Mouse (Mus musculus): ENCODE results near the gene Slc9a8. TPM values are rescaled to one million over a fixed set of nuclear protein-coding genes. Genes with fewer than 3 reads are reported as not detected.
A peak's percentile ranks its signal among the peaks of the same experiment; 100 is the strongest.

Slc9a8 gene
- polyA plus RNA-seq, 1 experiment from 2014 or later = 14.9 TPM

DNA sequence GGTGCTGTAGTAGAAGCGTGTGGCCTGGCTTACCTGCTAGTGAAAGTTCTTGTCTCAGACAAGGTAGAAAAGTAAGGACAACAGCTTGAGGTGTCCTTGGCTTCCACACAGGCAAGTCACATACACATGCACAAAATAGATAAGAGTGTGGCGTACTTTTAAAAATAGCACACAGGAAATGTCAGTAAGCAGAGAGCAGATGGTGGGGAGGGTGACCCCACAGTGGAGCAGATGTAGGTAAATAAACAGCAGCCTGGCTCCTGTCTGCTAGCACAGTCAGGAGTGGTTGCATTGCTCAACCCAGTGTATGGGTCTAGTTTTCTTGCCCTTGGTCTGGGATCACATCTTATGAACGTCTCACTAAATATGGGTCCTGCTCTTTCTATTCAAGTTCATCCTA, 89.0 kb downstream of the Slc9a8 start:
- Histone ChIP-seq H3K36me3 (ENCODE audit: control insufficient read depth, insufficient read depth) (peaks cover 75% of the 10 kb centered on the region), H3K27me3 (replicated peaks; ENCODE audit: control insufficient read depth, insufficient read depth, low read length) (no peaks in the 10 kb centered on the region), H3K9ac (ENCODE audit: low read depth, low read length) (no peak overlapping the region), H3K4me3 (ENCODE audit: low read depth, low read length) (no peak overlapping the region), H3K9me3 (ENCODE audit: control insufficient read depth) (no peaks in the 10 kb centered on the region), H3K4me1 (replicated peaks; ENCODE audit: control insufficient read depth, insufficient read depth, low read length) (no peaks in the 10 kb centered on the region), H3K27ac (ENCODE audit: low read depth, low read length) (no peak overlapping the region), H3K4me2 (replicated peaks; ENCODE audit: low read depth) (no peak overlapping the region)
- no peak for TF ChIP-seq CTCF (IDR thresholded peaks at IDR 0.05; ENCODE audit: low read depth)
- ATAC-seq = no peak
- WGBS = 74% methylated on average over 3 of the region's 3 CpGs

DNA sequence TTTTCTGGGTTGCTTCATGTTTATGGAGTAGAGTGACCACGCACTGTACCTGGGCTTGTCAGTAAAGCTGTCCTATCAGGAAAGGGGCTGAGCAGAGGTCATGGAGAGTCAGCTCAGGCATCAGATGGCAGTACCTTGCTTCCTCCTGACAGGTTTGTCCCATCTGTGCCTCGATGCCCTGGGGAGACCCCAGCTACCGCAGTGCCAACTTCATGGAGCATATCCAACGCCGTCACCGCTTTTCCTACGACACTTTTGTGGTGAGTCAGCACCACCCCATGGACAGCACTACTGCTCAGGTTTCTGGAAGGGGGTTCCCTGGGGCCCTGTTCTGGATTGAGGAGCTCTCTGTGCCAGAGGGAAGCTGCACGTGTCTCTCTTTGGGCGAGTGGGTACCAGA, 90.9 kb downstream of the Slc9a8 start:
- H3K9ac ChIP-seq (ENCODE audit: low read depth, low read length) = no peak overlapping the region
- ATAC-seq = no peak
- H3K4me2 ChIP-seq (replicated peaks; ENCODE audit: low read depth) = no peak overlapping the region
- no peak overlapping the region for H3K27ac ChIP-seq (ENCODE audit: low read depth, low read length)
- H3K4me3 ChIP-seq (ENCODE audit: low read depth, low read length) = no peak overlapping the region
- H3K4me1 ChIP-seq (replicated peaks; ENCODE audit: control insufficient read depth, insufficient read depth, low read length) = no peaks in the 10 kb centered on the region
- no peaks in the 10 kb centered on the region for H3K27me3 ChIP-seq (replicated peaks; ENCODE audit: control insufficient read depth, insufficient read depth, low read length)
- 94% methylated on average over 9 of the region's 9 CpGs for WGBS
- H3K36me3 ChIP-seq (ENCODE audit: control insufficient read depth, insufficient read depth) = peaks cover 87% of the 10 kb centered on the region
- H3K9me3 ChIP-seq (ENCODE audit: control insufficient read depth) = no peaks in the 10 kb centered on the region
- no peak for TF ChIP-seq CTCF (IDR thresholded peaks at IDR 0.05; ENCODE audit: low read depth)

DNA sequence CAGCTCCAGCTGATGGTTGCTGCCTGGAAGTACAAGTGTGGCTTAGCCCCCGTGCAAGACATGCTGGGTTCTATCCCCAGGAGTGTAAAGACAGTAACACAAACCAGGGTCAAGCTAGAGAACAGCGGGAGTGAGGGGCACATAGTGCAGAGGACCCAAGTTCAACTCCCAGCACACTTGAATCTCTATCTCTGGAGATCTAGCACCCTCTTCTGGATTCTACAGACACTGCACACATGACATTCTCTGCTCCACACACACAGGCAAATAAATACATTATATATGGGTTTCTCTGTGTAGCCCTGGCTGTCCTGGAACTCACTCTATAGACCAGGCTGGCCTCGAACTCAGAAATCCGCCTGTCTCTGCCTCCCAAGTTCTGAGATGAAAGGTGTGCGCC, 91.5 kb downstream of the Slc9a8 start:
- Histone ChIP-seq H3K9ac (ENCODE audit: low read depth, low read length) (no peak overlapping the region), H3K27me3 (replicated peaks; ENCODE audit: control insufficient read depth, insufficient read depth, low read length) (no peaks in the 10 kb centered on the region), H3K4me1 (replicated peaks; ENCODE audit: control insufficient read depth, insufficient read depth, low read length) (no peaks in the 10 kb centered on the region), H3K4me3 (ENCODE audit: low read depth, low read length) (no peak overlapping the region), H3K36me3 (ENCODE audit: control insufficient read depth, insufficient read depth) (peaks cover 87% of the 10 kb centered on the region), H3K4me2 (replicated peaks; ENCODE audit: low read depth) (no peak overlapping the region), H3K27ac (ENCODE audit: low read depth, low read length) (no peak overlapping the region), H3K9me3 (ENCODE audit: control insufficient read depth) (no peaks in the 10 kb centered on the region)
- no peak for ATAC-seq
- TF ChIP-seq CTCF (IDR thresholded peaks at IDR 0.05; ENCODE audit: low read depth) = peak; percentile 67
- 90% methylated on average over 5 of the region's 5 CpGs for WGBS

DNA sequence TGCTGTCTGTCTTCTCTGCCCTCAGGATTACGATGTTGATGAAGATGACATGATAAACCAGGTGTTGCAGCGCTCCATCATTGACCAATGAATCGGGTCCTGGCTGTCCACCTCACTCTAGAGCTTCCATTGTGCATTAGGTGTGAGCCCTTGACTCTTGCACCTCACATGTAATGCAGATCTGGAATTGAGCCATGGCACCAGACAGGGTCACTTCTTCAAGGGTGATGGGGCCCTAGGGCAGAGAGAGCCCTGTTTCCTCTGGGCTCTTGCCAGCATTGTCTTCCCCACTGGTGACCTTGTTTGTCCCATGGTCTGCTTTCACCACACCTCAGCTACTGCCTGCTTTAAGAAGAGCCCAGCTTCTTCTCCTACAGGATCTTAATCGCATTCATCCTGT, 93.1 kb downstream of the Slc9a8 start:
- Histone ChIP-seq H3K36me3 (ENCODE audit: control insufficient read depth, insufficient read depth) (peaks cover 81% of the 10 kb centered on the region), H3K27ac (ENCODE audit: low read depth, low read length) (no peak overlapping the region), H3K4me3 (ENCODE audit: low read depth, low read length) (no peak overlapping the region), H3K4me1 (replicated peaks; ENCODE audit: control insufficient read depth, insufficient read depth, low read length) (no peaks in the 10 kb centered on the region), H3K27me3 (replicated peaks; ENCODE audit: control insufficient read depth, insufficient read depth, low read length) (no peaks in the 10 kb centered on the region), H3K9me3 (ENCODE audit: control insufficient read depth) (no peaks in the 10 kb centered on the region), H3K9ac (ENCODE audit: low read depth, low read length) (no peak overlapping the region), H3K4me2 (replicated peaks; ENCODE audit: low read depth) (no peak overlapping the region)
- ATAC-seq = no peak
- WGBS = 90% methylated on average over 4 of the region's 4 CpGs
- TF ChIP-seq CTCF (IDR thresholded peaks at IDR 0.05; ENCODE audit: low read depth) = no peak

DNA sequence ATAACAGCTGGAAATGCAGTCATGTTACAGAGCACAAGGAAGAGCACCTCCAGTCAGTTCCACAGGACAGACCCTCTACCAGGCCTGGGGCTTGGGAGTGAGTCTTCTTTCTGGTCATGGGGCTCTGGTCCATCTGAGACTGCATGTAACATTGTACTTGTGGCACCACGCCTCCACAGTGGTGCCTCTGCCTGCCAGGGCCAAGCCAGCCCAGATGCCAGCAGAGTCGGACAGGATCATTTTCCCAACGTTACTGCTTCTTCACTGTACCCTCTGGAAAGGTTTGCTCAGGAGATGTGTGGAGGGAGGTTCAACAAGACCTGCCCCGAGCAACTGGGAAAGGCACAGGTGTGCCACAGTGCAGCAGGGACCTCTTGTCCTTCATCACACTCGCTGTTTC, 94.2 kb downstream of the Slc9a8 start:
- WGBS = 88% methylated on average over 5 of the region's 5 CpGs
- no peak overlapping the region for H3K27ac ChIP-seq (ENCODE audit: low read depth, low read length)
- peaks cover 72% of the 10 kb centered on the region for H3K36me3 ChIP-seq (ENCODE audit: control insufficient read depth, insufficient read depth)
- no peak for ATAC-seq
- H3K4me2 ChIP-seq (replicated peaks; ENCODE audit: low read depth) = no peak overlapping the region
- H3K9me3 ChIP-seq (ENCODE audit: control insufficient read depth) = no peaks in the 10 kb centered on the region
- H3K9ac ChIP-seq (ENCODE audit: low read depth, low read length) = no peak overlapping the region
- no peak for TF ChIP-seq CTCF (IDR thresholded peaks at IDR 0.05; ENCODE audit: low read depth)
- H3K27me3 ChIP-seq (replicated peaks; ENCODE audit: control insufficient read depth, insufficient read depth, low read length) = no peaks in the 10 kb centered on the region
- H3K4me1 ChIP-seq (replicated peaks; ENCODE audit: control insufficient read depth, insufficient read depth, low read length) = no peaks in the 10 kb centered on the region
- no peak overlapping the region for H3K4me3 ChIP-seq (ENCODE audit: low read depth, low read length)

DNA sequence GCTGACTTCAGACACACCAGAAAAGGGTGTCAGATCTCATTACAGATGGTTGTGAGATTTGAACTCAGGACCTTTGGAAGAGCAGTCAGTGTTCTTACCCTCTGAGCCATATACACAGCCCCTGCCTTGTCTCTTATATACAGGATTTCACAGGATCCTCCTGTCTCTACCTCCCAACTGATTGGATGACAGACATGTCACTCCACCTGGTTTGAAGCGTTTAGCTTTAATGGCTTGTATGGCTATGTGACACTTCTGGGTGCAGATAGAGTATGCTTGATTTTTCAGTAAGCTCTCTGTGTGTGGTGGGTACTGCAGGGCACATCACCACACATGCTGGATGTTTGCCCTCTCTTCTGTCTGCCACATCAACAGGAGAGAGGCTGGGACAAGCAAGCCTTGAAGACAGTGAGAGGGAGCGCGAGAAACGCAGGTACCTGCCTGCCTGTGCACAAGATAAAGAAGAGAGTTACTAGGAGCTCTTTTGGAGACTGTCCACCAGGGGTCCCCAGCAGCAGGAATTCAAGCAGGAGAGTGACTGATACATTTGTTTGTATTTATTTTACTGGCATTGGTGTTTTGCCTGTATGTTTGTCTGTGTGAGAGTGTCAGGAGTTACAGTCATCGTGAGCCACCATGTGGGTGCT, 98.2 kb downstream of the Slc9a8 start:
- Histone ChIP-seq H3K4me1 (replicated peaks; ENCODE audit: control insufficient read depth, insufficient read depth, low read length) (no peaks in the 10 kb centered on the region), H3K27ac (ENCODE audit: low read depth, low read length) (no peak overlapping the region), H3K9ac (ENCODE audit: low read depth, low read length) (no peak overlapping the region), H3K9me3 (ENCODE audit: control insufficient read depth) (no peaks in the 10 kb centered on the region), H3K27me3 (replicated peaks; ENCODE audit: control insufficient read depth, insufficient read depth, low read length) (no peaks in the 10 kb centered on the region), H3K36me3 (ENCODE audit: control insufficient read depth, insufficient read depth) (peaks cover 33% of the 10 kb centered on the region), H3K4me3 (ENCODE audit: low read depth, low read length) (no peak overlapping the region), H3K4me2 (replicated peaks; ENCODE audit: low read depth) (no peak overlapping the region)
- ATAC-seq = no peak; the same call in 1 of the 2 replicates
- peak; percentile 62 for TF ChIP-seq CTCF (IDR thresholded peaks at IDR 0.05; ENCODE audit: low read depth)
- WGBS = 78% methylated on average over 5 of the region's 5 CpGs

Other genes starting within 250 kb of the Slc9a8 start
- 1.1 and 1.6 TPM in 2 replicates for gene Kcnb1, start 231.6 kb upstream of the Slc9a8 start, polyA plus RNA-seq (2015; fragmentation: Nextera tagmentation; extraction: Ambion mirVana)
- 8.9 and 9.5 TPM in 2 replicates for gene Ptgis, start 181.1 kb upstream of the Slc9a8 start, polyA plus RNA-seq (2015; fragmentation: Nextera tagmentation; extraction: Ambion mirVana)
- gene B4galt5, start 72.5 kb upstream of the Slc9a8 start, polyA plus RNA-seq (2015; fragmentation: Nextera tagmentation; extraction: Ambion mirVana) = 22.4 and 26.6 TPM in 2 replicates
- gene Rnf114, start 70.9 kb downstream of the Slc9a8 start, polyA plus RNA-seq (2015; fragmentation: Nextera tagmentation; extraction: Ambion mirVana) = 62.2 and 64.8 TPM in 2 replicates
- gene Spata2, start 71.2 kb downstream of the Slc9a8 start, polyA plus RNA-seq (2015; fragmentation: Nextera tagmentation; extraction: Ambion mirVana) = 11.5 and 13.5 TPM in 2 replicates
- gene Snai1, start 116.5 kb downstream of the Slc9a8 start, polyA plus RNA-seq (2015; fragmentation: Nextera tagmentation; extraction: Ambion mirVana) = 5.4 and 8.0 TPM in 2 replicates
- gene Ube2v1, start 210.4 kb downstream of the Slc9a8 start, polyA plus RNA-seq (2015; fragmentation: Nextera tagmentation; extraction: Ambion mirVana) = 173 and 174 TPM in 2 replicates
- gene Gm20431, start 239.8 kb downstream of the Slc9a8 start, polyA plus RNA-seq (2015; fragmentation: Nextera tagmentation; extraction: Ambion mirVana) = 8.8 and 10.0 TPM in 2 replicates

All from intestine, postnatal 0 days (tissue).